Mouse (Mus musculus) CH12.LX (cell line): ENCODE data around the gene Gm20388.

Experiments used
- BHLHE40 ChIP-seq: IDR thresholded peaks from 2 replicates; pipeline ENCODE4 v1.6.1; 2011; ENCODE audit warnings: mild to moderate bottlenecking, low read depth, low read length, improper control_type of control experiment
- CHD2 ChIP-seq: IDR thresholded peaks from 2 replicates; pipeline ENCODE4 v1.6.1; 2011; ENCODE audit warnings: low read length, improper control_type of control experiment
- CTCF ChIP-seq, 2 experiments: IDR thresholded peaks in 1 of 2; conservative IDR thresholded peaks in 1 of 2; 2 replicates each; pipeline ENCODE4 v1.5.1; 2011 to 2012; ENCODE audit warnings: low read depth in 2 of 2, low read length in 2 of 2, improper control_type of control experiment in 1 of 2, inconsistent platforms in 1 of 2, mild to moderate bottlenecking in 1 of 2, moderate library complexity in 1 of 2
- E2F4 ChIP-seq: IDR thresholded peaks from 2 replicates; pipeline ENCODE4 v1.6.1; 2011; ENCODE audit warnings: low read depth, low read length, improper control_type of control experiment; ENCODE audit not compliant: insufficient replicate concordance
- EP300 ChIP-seq: IDR thresholded peaks from 2 replicates; pipeline ENCODE4 v1.6.1; 2011; ENCODE audit warnings: low read length, improper control_type of control experiment
- JUND ChIP-seq: conservative IDR thresholded peaks from 2 replicates; pipeline ENCODE4 v1.6.1; 2011; ENCODE audit warnings: low read depth, low read length, improper control_type of control experiment
- KAT2A ChIP-seq: IDR thresholded peaks from 2 replicates; pipeline ENCODE4 v1.6.1; 2012; ENCODE audit warnings: low read length, improper control_type of control experiment, inconsistent platforms; ENCODE audit not compliant: insufficient replicate concordance
- NRF1 ChIP-seq: IDR thresholded peaks from 2 replicates; pipeline ENCODE4 v1.6.1; 2014; ENCODE audit warnings: low read depth, mild to moderate bottlenecking, inconsistent platforms, low read length, improper control_type of control experiment, moderate library complexity
- POLR2A ChIP-seq: IDR thresholded peaks from 2 replicates; pipeline ENCODE4 v1.6.1; 2011; ENCODE audit warnings: low read depth, mild to moderate bottlenecking, improper control_type of control experiment, low read length
- POLR2AphosphoS2 ChIP-seq: IDR thresholded peaks from 2 replicates; pipeline ENCODE4 v1.6.1; 2011; ENCODE audit warnings: low read depth, low read length, improper control_type of control experiment
- RCOR1 ChIP-seq: conservative IDR thresholded peaks from 2 replicates; pipeline ENCODE4 v1.6.1; 2012; ENCODE audit warnings: low read depth, mild to moderate bottlenecking, inconsistent platforms, low read length, improper control_type of control experiment
- TBP ChIP-seq: conservative IDR thresholded peaks from 2 replicates; pipeline ENCODE4 v1.6.1; 2011; ENCODE audit warnings: low read depth, low read length, improper control_type of control experiment
- TCF12 ChIP-seq: IDR thresholded peaks from 2 replicates; pipeline ENCODE4 v1.6.1; 2014; ENCODE audit warnings: low read depth, mild to moderate bottlenecking, inconsistent platforms, low read length, improper control_type of control experiment
- ZC3H11A ChIP-seq: IDR thresholded peaks from 2 replicates; pipeline ENCODE4 v1.6.1; 2012; ENCODE audit warnings: low read depth, mild to moderate bottlenecking, inconsistent platforms, low read length, improper control_type of control experiment

DNA sequence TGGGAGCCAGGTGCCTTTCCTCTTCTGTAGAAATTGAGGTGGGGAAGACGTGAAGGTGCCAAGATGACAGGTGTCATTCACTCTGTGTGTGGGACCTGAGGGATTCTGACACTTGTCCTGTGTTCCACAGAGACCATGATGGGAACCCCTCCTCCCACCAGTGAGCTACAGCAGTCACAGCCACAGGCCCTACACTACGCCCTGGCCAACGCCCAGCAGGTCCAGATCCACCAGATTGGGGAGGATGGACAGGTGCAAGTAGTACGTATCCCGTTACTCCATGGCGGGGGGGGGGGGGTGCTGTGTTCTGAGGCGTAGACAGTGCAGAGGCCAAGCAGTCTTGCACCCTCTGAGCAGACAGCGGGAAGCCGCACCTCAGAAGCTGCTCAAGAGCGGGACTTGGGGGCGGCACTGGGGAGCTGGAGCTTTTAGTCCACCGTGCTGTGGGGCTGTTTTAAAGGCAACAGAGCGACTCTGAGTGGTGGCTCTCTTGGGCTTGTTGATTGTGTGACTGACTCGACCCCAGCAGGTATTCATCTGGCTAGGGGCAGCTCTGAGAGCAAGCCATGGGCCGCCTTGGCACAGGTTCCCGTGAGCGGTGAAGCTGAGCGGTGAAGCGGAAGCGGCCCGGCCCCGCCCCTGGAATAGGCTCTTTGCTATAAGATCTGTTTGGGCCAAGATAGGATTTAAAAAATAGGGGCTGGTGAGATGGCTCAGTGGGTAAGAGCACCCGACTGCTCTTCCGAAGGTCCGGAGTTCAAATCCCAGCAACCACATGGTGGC is 2095.0 kb downstream of the Gm20388 start:
- TF ChIP-seq POLR2AphosphoS2 = no peak
- no peak for TF ChIP-seq CTCF (conservative IDR thresholded peaks at IDR 0.05 in 1 of 2, IDR thresholded peaks at IDR 0.05 in 1 of 2; ENCODE audit: low read depth in 2 of 2, low read length in 2 of 2)
- no peak for TF ChIP-seq TBP
- TF ChIP-seq EP300 = no peak
- no peak for TF ChIP-seq ZC3H11A
- TF ChIP-seq CHD2 = no peak
- TF ChIP-seq BHLHE40 = no peak
- TF ChIP-seq RCOR1 = no peak
- no peak for TF ChIP-seq POLR2A
- no peak for TF ChIP-seq TCF12
- TF ChIP-seq E2F4 = no peak
- TF ChIP-seq NRF1 = no peak
- no peak for TF ChIP-seq KAT2A
- TF ChIP-seq JUND = no peak
